Mouse (Mus musculus) lung, postnatal 0 days (tissue): ENCODE data around the gene Kcnh8.

Source experiments
- CTCF ChIP-seq: IDR thresholded peaks from 2 replicates; pipeline ENCODE4 v1.5.1; 2016; ENCODE audit warnings: antibody characterized with exemption, mild to moderate bottlenecking
- EP300 ChIP-seq: IDR thresholded peaks from 2 replicates; pipeline ENCODE4 v1.6.1; 2016; ENCODE audit warnings: antibody characterized with exemption, mild to moderate bottlenecking, control low read depth

- TF ChIP-seq CTCF, result peak; percentile 13; the same call in 1 of the 2 replicates
- TF ChIP-seq EP300, result no peak
Measured at GRCm38 (mm10) chr17:52569584-52570270, 32.8 kb upstream of the Kcnh8 start.
